Mouse (Mus musculus) CH12.LX (cell line): ENCODE measurements around the gene Rbfox1. TPM values are rescaled to one million over a fixed set of nuclear protein-coding genes. Genes with fewer than 3 reads are reported as not detected.

Experiments
- DNase-seq: peaks from one replicate; pipeline ENCODE4 v3.0.0-alpha.2; 2013; ENCODE audit errors: extremely low read depth
- H3K27ac ChIP-seq: 2 replicates; pipeline ENCODE4 v1.5.1; 2012; ENCODE audit warnings: low read depth, mild to moderate bottlenecking, control low read depth, moderate library complexity; ENCODE audit not compliant: insufficient read depth
- H3K27me3 ChIP-seq: replicated peaks from 2 replicates; pipeline ENCODE3; 2012; ENCODE audit warnings: inconsistent platforms
- H3K36me3 ChIP-seq, 2 experiments: replicated peaks in 1 of 2; 2 replicates each; pipeline versions ENCODE3 to v1.6.1; 2012; ENCODE audit warnings: inconsistent platforms in 1 of 2, low read length in 1 of 2, mild to moderate bottlenecking in 1 of 2, mixed read lengths in 1 of 2, moderate library complexity in 1 of 2; ENCODE audit not compliant: control insufficient read depth in 1 of 2, insufficient read depth in 1 of 2
- H3K4me1 ChIP-seq, 2 experiments: 2 replicates each; pipeline ENCODE4 v1.6.1; 2012; ENCODE audit warnings: inconsistent platforms in 1 of 2, moderate library complexity in 1 of 2; ENCODE audit not compliant: insufficient read depth in 2 of 2, control insufficient read depth in 1 of 2
- H3K4me2 ChIP-seq: 2 replicates; pipeline ENCODE4 v1.6.1; 2012; ENCODE audit warnings: low read depth, mild to moderate bottlenecking, control low read depth; ENCODE audit not compliant: poor library complexity, insufficient read depth, severe bottlenecking
- H3K4me3 ChIP-seq, 3 experiments: fragments of 150-350 bp in 1 of 3; sonication (generic) in 1 of 3; replicated peaks in 1 of 3; 2 replicates each; pipeline versions ENCODE3 to v1.5.1; 2011 to 2012; ENCODE audit warnings: low read depth in 2 of 3, low read length in 2 of 3, mild to moderate bottlenecking in 2 of 3, moderate library complexity in 2 of 3, control low read depth in 1 of 3, improper control_type of control experiment in 1 of 3, inconsistent platforms in 1 of 3, mixed read lengths in 1 of 3; ENCODE audit not compliant: poor library complexity in 1 of 3
- H3K79me2 ChIP-seq: replicated peaks from 2 replicates; pipeline ENCODE4 v1.6.1; 2012; ENCODE audit warnings: mild to moderate bottlenecking, moderate library complexity; ENCODE audit not compliant: control insufficient read depth, poor library complexity, insufficient read depth, severe bottlenecking; ENCODE audit errors: extremely low read depth
- H3K9ac ChIP-seq: 2 replicates; pipeline ENCODE4 v1.6.1; 2012; ENCODE audit warnings: low read depth, mild to moderate bottlenecking, control low read depth, moderate library complexity; ENCODE audit not compliant: insufficient read depth
- H3K9me3 ChIP-seq: replicated peaks from 2 replicates; pipeline ENCODE3; 2012; ENCODE audit warnings: low read length, inconsistent platforms, mixed read lengths
- BHLHE40 ChIP-seq: IDR thresholded peaks from 2 replicates; pipeline ENCODE4 v1.6.1; 2011; ENCODE audit warnings: mild to moderate bottlenecking, low read depth, low read length, improper control_type of control experiment
- CTCF ChIP-seq, 2 experiments: IDR thresholded peaks in 1 of 2; conservative IDR thresholded peaks in 1 of 2; 2 replicates each; pipeline ENCODE4 v1.5.1; 2011 to 2012; ENCODE audit warnings: low read depth in 2 of 2, low read length in 2 of 2, improper control_type of control experiment in 1 of 2, inconsistent platforms in 1 of 2, mild to moderate bottlenecking in 1 of 2, moderate library complexity in 1 of 2
- E2F4 ChIP-seq: IDR thresholded peaks from 2 replicates; pipeline ENCODE4 v1.6.1; 2011; ENCODE audit warnings: low read depth, low read length, improper control_type of control experiment; ENCODE audit not compliant: insufficient replicate concordance
- ELF1 ChIP-seq: IDR thresholded peaks from 2 replicates; pipeline ENCODE4 v1.6.1; 2014; ENCODE audit warnings: low read depth, mild to moderate bottlenecking, inconsistent platforms, low read length, improper control_type of control experiment
- GABPA ChIP-seq: IDR thresholded peaks from 2 replicates; pipeline ENCODE4 v1.6.1; 2012; ENCODE audit warnings: low read depth, low read length, improper control_type of control experiment, inconsistent platforms; ENCODE audit not compliant: insufficient replicate concordance
- IRF4 ChIP-seq: IDR thresholded peaks from 2 replicates; pipeline ENCODE4 v1.6.1; 2014; ENCODE audit warnings: low read depth, mild to moderate bottlenecking, inconsistent platforms, low read length, improper control_type of control experiment
- MAFK ChIP-seq: IDR thresholded peaks from 2 replicates; pipeline ENCODE4 v1.6.1; 2011; ENCODE audit warnings: low read length, improper control_type of control experiment; ENCODE audit not compliant: insufficient replicate concordance
- MAZ ChIP-seq: IDR thresholded peaks from 2 replicates; pipeline ENCODE4 v1.6.1; 2012; ENCODE audit warnings: low read depth, mild to moderate bottlenecking, inconsistent platforms, low read length, improper control_type of control experiment, moderate library complexity
- MEF2A ChIP-seq: IDR thresholded peaks from 2 replicates; pipeline ENCODE4 v1.6.1; 2014; ENCODE audit warnings: low read depth, mild to moderate bottlenecking, inconsistent platforms, low read length, improper control_type of control experiment, borderline replicate concordance
- NELFE ChIP-seq: IDR thresholded peaks from 2 replicates; pipeline ENCODE4 v1.6.1; 2011; ENCODE audit warnings: low read depth, low read length, improper control_type of control experiment
- NRF1 ChIP-seq: IDR thresholded peaks from 2 replicates; pipeline ENCODE4 v1.6.1; 2014; ENCODE audit warnings: low read depth, mild to moderate bottlenecking, inconsistent platforms, low read length, improper control_type of control experiment, moderate library complexity
- PAX5 ChIP-seq: IDR thresholded peaks from 2 replicates; pipeline ENCODE4 v1.6.1; 2012; ENCODE audit warnings: low read length, inconsistent platforms, mixed read lengths
- POLR2AphosphoS2 ChIP-seq: IDR thresholded peaks from 2 replicates; pipeline ENCODE4 v1.6.1; 2011; ENCODE audit warnings: low read depth, low read length, improper control_type of control experiment
- TBP ChIP-seq: conservative IDR thresholded peaks from 2 replicates; pipeline ENCODE4 v1.6.1; 2011; ENCODE audit warnings: low read depth, low read length, improper control_type of control experiment
- TCF12 ChIP-seq: IDR thresholded peaks from 2 replicates; pipeline ENCODE4 v1.6.1; 2014; ENCODE audit warnings: low read depth, mild to moderate bottlenecking, inconsistent platforms, low read length, improper control_type of control experiment
- UBTF ChIP-seq: IDR thresholded peaks from 2 replicates; pipeline ENCODE4 v1.6.1; 2012; ENCODE audit warnings: low read depth, mild to moderate bottlenecking, inconsistent platforms, low read length, improper control_type of control experiment, moderate library complexity
- USF2 ChIP-seq: conservative IDR thresholded peaks from 2 replicates; pipeline ENCODE4 v1.6.1; 2011; ENCODE audit warnings: low read depth, low read length, improper control_type of control experiment
- ZMIZ1 ChIP-seq: IDR thresholded peaks from 2 replicates; pipeline ENCODE4 v1.6.1; 2012; ENCODE audit warnings: low read depth, mild to moderate bottlenecking, inconsistent platforms, low read length, improper control_type of control experiment
- dilution Hi-C: fragments of 300-500 bp; cut with MboI; formaldehyde crosslinking; loops from 2 replicates; pipeline ENCODE4 v1.14.3; 2020; ENCODE audit warnings: low sequenced_read_pairs; ENCODE audit not compliant: extremely low pct_unique_long_range_greater_than_20kb, extremely low pct_ligation_motif_present
- in situ Hi-C: fragments of 300-500 bp; cut with MboI; formaldehyde crosslinking; loops from 3 replicates; pipeline ENCODE4 v1.14.3; 2019; ENCODE audit warnings: low sequenced_read_pairs, low pct_ligation_motif_present, low pct_unique_long_range_greater_than_20kb, mixed read lengths
- polyA plus RNA-seq: library from polyadenylated mRNA; unstranded; fragments of >175 nt; gene quantifications from 2 replicates; pipeline ENCODE4 v1.2.1, GENCODE M21; 2012; ENCODE audit warnings: low read depth; ENCODE audit not compliant: insufficient read length
- total RNA-seq, 2 experiments: library from RNA; depleted of rRNA; stranded (reverse); fragments of 300-350 nt in 1 of 2; fragments of >200 nt in 1 of 2; gene quantifications; 2 replicates each; pipeline ENCODE4 v1.2.3; 2012 to 2014

The Rbfox1 gene
- total and polyA plus RNA-seq, 3 experiments = not detected

DNA sequence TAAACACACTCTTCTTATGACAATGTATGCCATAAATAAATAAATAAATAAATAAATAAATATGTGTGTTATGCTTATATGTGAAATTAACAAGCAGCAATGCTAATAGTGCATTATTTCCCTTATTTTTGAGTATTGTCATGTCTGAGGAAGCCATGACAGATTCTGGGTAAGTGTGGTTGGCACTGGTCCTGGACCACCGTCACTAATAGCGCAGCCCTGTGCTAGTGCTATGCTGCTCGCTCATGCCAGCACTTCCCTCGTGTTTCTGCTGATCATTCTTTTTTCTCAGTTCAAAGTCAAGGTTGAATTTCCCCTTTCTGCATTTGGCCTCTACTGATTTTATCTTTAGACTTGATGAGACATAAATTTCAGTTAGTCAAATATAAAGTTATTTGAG lies 398.3 kb downstream of the Rbfox1 start:
- H3K4me3 ChIP-seq = no peak overlapping the region
- H3K4me2 ChIP-seq = no peak overlapping the region
- H3K27ac ChIP-seq = no peak overlapping the region
- H3K36me3 ChIP-seq = no peaks in the 10 kb centered on the region
- dilution Hi-C loops (no loop called here), in situ Hi-C loops (no loop called here)
- no peak for TF ChIP-seq TCF12
- TF ChIP-seq MEF2A = no peak
- TF ChIP-seq MAZ = no peak
- no peak for TF ChIP-seq PAX5
- TF ChIP-seq ELF1 = no peak
- no peak for TF ChIP-seq GABPA
- TF ChIP-seq UBTF = no peak
- TF ChIP-seq ZMIZ1 = no peak
- no peak for TF ChIP-seq MAFK
- TF ChIP-seq POLR2AphosphoS2 = no peak
- no peak for TF ChIP-seq CTCF (conservative IDR thresholded peaks at IDR 0.05 in 1 of 2, IDR thresholded peaks at IDR 0.05 in 1 of 2; ENCODE audit: low read depth in 2 of 2, low read length in 2 of 2)
- no peak for TF ChIP-seq NELFE
- TF ChIP-seq BHLHE40 = no peak
- TF ChIP-seq TBP = no peak
- no peak for TF ChIP-seq E2F4
- no peak for TF ChIP-seq USF2
- H3K4me1 ChIP-seq = no peaks in the 10 kb centered on the region
- H3K27me3 ChIP-seq = no peaks in the 10 kb centered on the region
- no peak overlapping the region for H3K9ac ChIP-seq
- peaks cover 93% of the 10 kb centered on the region for H3K9me3 ChIP-seq
- H3K79me2 ChIP-seq = no peaks in the 10 kb centered on the region
- DNase-seq = no peak

DNA sequence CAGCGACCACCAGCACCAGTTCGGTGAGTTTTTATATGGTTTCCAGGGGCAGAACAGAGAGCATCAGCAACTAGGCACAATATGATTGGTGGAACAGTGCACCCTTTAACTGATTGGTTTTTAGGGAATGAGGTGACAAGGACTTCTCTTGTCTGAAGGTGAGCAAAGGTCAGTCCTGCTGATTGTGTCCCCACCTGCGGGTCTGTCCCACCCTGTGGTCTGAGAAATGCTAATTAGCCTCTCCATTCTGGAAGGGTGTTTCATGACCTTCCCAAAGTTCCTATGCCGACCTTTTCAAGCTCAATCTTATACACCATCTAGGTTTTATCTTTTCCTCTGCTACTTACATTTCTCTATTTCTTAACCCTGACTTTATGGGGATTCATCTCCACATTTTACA lies 399.2 kb downstream of the Rbfox1 start:
- Histone ChIP-seq H3K27me3 (no peaks in the 10 kb centered on the region), H3K4me3 (no peak overlapping the region), H3K4me2 (no peak overlapping the region), H3K9ac (no peak overlapping the region), H3K4me1 (no peaks in the 10 kb centered on the region), H3K36me3 (no peaks in the 10 kb centered on the region)
- dilution Hi-C loops = no loop called here
- DNase-seq = no peak
- TF ChIP-seq MAFK (no peak), NRF1 (no peak), GABPA (no peak), IRF4 (no peak), CTCF (conservative IDR thresholded peaks at IDR 0.05 in 1 of 2, IDR thresholded peaks at IDR 0.05 in 1 of 2; ENCODE audit: low read depth in 2 of 2, low read length in 2 of 2) (no peak), MAZ (no peak)
- TF ChIP-seq, all 38 proteins: peak for 0
- Histone ChIP-seq H3K9me3 (peaks cover 91% of the 10 kb centered on the region), H3K79me2 (no peaks in the 10 kb centered on the region), H3K27ac (no peak overlapping the region)
- in situ Hi-C loops = no loop called here
